Mouse (Mus musculus): ENCODE results near the gene Hsd17b14.
"Not testable (repeated sequence)": the region's sequence is repeated elsewhere in the genome, so short reads cannot be mapped to it uniquely, and the experiment has no call there.

The Hsd17b14 gene

DNA sequence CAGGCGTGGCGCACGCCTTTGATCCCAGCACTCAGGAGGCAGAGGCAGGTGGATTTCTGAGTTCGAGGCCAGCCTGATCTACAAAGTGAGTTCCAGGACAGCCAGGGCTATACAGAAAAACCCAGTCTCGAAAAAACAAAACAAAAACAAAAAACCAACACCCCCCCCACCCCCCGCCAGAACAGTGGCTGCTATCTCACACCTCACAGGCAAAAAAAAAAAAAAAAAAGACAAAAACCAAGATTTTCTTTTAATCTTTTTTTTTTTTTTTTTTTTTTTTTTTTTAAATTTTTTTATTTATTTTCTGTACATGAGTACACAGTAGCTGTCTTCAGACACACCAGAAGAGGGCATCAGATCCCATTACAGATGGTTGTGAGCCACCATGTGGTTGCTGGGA, 27.5 kb upstream of the Hsd17b14 start:
- not testable (repeated sequence) for DNase-seq (ENCODE audit: low read depth in 1 of 2, low spot score in 2 of 2)

DNA sequence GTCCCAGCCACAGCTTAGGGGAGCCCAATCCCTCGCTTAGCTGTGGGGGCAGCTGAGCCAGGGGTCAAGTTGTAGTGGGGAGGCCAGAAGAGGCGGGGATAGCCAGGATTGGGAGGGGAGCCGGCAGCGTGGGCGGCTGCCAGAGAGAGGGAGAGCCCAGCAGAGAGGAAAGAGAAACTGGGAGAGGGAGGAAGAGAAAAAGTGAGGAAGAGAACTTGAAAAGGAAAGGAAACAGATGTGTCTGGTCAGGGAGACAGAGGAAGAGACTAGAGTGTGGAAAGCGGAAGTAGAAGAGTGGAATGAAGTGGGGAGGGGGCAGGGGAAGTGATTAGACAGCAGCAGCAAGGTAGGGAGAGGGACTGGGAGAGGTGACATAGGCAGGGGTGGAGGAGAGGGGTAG, 25.2 kb upstream of the Hsd17b14 start:
- DNase-seq (ENCODE audit: low read depth in 1 of 2, low spot score in 2 of 2), result no peak

DNA sequence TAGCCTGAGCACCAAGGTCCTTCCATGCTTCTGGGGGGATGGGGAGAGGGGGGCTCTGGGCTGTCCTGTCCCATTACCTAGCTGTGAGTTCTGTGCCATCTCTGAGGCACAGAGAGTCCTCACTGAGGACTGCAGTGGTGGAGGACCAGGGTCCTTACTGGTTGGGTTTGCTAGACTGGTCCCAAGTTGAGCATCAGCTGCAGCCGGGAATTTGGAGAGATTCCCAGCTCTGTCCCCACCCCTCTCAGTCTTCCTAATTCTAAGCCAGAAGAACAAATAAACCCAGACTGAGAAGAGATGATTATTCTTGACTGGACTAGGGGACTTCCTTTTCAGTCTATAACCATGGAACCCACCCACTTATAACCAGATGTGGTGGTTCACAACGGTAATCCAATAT, 24.1 kb upstream of the Hsd17b14 start:
- DNase-seq (ENCODE audit: low read depth in 1 of 2, low spot score in 2 of 2), result no peak

DNA sequence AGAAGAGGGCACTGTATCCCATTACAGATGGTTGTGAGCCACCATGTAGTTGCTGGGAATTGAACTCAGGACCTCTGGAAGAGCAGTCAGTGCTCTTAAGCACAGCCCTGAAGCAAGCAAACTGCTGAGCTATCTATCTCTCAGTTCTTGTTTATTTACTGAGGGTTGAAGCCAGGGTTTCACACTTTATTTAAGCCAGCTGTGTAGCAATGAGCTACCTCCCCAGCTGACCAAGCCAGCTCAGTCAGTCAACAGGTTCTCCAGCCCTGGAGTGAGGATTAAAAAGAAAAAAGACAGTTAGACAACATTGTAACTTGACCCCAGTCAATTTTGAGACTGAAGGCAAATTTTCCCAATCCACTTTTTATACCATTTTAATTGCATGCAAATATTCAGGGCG, 19.0 kb upstream of the Hsd17b14 start:
- DNase-seq (ENCODE audit: low read depth in 1 of 2, low spot score in 2 of 2), result no peak

DNA sequence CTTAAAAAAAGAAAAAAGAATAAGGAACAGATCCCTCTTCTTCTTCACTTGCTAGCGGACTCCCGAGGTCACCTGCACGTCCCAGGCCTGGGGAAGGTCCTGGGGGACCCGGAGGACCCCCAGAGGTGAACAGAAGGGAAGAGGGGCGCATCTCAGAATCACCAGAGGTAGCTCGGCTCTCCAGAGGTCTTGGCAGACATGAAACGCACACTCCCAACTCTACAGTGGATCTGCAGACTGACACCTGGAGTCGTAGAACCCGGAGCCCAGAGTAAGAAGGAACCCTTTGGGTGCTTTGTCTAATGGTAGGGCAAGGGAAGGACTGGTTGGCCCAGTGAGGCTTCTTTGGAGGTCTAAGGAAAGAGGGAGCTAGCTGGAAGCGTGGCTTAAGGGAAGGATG, 17.1 kb upstream of the Hsd17b14 start:
- DNase-seq (ENCODE audit: low read depth in 1 of 2, low spot score in 2 of 2), result no peak

DNA sequence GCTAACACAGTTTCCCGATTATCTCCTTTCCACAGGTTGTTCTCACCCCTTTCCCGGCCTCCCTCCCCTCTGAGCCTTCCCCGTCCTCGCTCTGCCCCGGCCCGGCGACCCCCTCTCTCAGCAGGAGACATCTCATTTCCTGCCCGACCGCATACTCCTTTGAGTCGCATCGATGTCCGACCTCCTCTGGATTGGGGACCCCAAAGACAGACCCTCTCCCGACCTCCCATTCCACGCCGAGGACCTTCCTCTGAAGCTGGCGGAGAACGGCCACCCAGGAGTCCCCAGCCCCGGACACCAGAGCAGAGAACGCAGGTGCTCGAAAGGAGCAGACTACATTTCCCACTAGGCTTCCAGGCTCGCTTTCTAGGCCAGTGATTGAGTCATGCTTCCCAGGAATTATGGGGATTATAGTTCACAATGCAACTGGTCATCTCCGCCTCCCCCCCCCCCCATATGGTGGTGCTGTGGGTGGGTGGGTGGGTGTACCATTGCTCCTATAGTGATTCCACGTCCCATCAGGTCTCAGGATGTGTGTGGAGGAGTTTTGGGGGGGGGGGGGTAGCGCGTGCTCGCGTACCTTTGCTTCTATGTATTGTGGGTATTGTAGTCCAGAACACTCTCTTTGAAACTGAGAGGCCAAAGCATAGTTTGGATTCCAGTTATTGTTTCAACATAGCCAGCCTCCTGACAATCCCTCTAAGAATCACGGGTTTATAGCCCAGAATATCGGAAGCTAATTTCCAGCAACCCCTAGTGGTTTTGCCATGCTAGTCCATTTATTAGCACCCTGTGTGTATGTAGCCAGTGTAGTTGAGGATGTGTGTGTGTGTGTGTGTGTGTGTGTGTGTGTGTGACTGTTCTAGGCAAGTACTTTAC, 16.3 kb upstream of the Hsd17b14 start:
- no peak for DNase-seq (ENCODE audit: low read depth in 1 of 2, low spot score in 2 of 2)

DNA sequence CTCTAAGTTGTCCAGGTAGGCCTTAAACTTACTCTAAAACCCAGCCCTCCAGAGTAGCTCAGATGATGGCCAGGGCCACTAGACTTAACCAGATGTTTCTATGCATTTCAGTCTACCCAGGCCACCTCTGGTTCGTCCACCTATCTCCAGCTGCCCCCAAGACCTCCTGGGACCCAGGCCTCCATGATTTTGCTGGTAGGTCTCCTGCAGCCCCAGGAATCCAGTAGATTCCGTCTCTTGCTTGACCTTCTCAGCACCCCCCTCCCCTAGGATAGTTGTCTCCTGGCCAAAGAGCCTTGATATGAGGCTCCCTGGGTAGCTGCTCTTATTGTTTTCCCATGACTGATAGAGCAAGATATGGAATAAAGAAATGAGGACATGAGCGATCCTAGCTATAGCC, 15.6 kb upstream of the Hsd17b14 start:
- DNase-seq (ENCODE audit: low read depth in 1 of 2, low spot score in 2 of 2), result no peak

DNA sequence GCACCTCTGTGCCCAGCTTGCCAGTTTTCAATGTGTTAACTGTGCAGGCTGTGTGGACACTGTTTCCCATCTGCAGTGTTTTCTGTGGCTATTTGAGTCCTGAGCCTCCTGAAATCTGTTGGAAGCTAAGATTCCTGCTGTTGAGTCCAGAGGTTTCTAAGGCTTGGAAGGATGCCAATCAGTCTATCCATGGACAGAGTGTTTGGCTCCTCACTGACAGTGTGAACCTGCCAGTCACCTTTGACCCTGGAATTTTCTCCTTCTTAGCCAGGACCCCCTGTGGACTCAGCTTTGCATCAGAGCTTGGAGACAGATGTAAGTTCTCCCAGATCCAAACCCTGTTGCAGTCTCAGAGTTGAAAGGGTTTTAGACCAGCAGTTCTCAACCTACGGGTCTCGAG, 14.5 kb upstream of the Hsd17b14 start:
- no peak for DNase-seq (ENCODE audit: low read depth in 1 of 2, low spot score in 2 of 2)

DNA sequence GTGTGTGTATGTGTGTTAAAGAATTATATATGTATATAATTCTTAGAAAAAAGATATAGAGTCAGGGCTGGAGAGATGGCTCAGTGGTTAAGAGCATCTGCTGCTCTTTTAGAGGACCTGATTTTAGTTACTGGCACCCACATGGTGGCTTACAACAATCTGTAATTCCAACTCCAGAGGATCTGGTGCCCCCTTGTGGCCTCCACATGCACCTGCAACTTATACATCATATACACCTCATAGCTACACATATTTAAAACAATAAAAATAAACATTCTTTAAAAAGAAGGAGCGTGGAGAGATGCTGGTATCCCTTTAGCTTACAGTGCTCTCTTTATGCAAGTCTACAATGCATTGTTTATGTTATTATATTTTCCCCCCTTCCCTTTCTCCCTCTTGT, 10.2 kb upstream of the Hsd17b14 start:
- no peak for DNase-seq (ENCODE audit: low read depth in 1 of 2, low spot score in 2 of 2)

DNA sequence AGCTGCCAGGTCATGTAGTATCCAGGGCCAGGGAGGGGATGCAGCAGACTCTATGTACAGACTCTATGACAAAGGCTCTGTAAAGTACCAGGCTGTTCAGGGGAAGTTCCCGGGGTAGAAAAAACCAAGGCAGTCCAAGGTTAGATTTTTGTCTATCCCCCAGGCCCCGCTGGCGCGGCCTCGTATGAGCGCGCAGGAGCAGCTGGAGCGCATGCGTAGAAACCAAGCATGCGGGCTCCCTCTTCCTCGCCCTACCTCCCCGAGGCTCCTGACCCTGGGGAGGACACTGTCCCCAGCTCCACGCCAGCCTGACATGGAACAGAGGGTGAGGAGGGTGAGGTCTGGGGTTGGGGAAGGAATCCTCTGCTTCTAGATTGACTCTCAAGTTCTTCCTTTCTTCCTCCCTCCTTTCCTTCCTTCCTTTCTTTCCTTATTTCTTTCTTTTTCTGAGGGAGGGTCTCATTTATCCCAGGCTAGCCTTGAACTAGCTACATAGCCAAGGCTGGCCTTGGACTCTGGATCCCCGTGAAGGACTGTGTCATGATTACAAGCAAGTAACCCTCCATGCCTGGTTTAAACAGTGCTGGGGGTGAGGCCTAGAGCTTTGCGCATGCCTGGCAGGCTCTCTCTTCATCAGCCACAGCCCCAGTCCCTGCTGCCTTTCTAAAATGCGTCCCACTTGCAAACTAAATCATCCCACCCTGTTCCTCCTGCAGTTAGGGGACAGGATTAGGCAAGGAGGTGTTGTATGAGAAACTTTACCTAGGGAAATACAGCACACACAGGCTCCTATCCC, 4.9 kb upstream of the Hsd17b14 start:
- DNase-seq (ENCODE audit: low read depth in 1 of 2, low spot score in 2 of 2), result no peak

DNA sequence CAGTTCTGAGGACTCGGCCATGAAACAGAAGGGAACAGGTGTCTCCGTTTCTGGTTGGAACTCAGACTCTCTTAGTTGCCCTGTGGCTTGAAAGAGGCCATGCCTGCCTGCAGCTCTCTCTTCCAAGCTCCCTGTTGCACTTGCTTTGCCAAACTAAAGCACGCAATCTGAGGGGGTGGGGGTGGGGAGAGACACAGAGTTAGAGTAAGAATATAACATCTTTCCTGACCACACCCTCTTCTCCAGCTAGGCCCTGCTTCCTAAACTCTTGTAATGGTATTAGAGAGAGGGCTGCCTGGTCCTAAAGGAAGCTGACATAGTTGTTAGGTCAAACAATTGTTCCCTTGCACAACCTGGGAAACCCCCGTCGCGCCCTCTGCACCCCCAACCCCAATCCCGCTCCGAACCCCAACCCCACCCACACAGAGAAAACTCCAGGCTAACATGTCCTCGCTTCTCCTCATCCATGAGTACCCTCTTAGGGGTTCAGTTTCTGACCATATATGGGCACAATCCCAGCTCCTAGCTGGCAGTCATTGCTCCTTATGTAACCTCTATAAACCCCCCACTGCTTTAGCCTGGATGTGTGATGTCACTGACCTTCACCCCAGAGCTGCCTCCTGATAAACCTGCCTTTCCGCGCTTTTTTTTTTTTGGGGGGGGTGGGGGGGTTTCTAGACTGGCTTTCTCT, 3.7 kb upstream of the Hsd17b14 start:
- no peak for DNase-seq (ENCODE audit: low read depth in 1 of 2, low spot score in 2 of 2)

DNA sequence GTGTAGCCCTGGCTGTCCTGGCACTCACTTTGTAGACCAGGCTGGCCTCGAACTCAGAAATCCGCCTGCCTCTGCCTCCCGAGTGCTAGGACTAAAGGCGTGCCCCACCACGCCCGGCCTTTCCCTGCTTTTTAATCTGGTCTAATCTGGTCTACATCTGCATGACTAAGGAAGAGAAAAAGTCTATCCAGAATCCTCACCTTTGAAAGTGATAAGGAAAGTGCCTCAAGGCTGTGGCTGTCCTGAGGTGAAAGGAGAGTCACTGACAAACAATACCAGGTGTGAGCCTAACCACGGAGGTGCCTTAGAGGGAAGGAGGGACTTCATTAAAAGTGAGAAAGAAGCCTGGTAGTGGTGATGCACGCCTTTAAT, 3.2 kb upstream of the Hsd17b14 start:
- no peak for DNase-seq (ENCODE audit: low read depth in 1 of 2, low spot score in 2 of 2)

DNA sequence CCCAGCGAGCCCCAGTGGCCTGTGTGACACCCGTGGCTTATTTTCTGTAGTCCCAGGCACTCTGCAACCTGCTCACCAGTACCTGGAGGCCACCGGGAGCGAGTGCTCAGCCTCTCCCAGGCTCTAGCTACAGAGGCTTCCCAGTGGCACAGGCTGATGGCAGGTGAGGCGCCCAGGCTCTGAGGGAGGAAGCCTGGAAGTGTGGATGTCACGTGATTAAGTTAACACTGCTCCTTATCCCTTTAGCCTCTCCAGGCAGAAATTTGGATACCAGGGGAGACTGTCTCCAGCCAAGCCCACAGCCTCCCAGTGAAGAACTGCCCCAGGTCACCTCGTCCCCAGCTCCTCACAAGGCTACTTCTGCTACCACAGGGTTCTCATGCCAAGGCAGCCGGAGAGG, 1.2 kb upstream of the Hsd17b14 start:
- DNase-seq (ENCODE audit: low read depth in 1 of 2, low spot score in 2 of 2), result no peak

DNA sequence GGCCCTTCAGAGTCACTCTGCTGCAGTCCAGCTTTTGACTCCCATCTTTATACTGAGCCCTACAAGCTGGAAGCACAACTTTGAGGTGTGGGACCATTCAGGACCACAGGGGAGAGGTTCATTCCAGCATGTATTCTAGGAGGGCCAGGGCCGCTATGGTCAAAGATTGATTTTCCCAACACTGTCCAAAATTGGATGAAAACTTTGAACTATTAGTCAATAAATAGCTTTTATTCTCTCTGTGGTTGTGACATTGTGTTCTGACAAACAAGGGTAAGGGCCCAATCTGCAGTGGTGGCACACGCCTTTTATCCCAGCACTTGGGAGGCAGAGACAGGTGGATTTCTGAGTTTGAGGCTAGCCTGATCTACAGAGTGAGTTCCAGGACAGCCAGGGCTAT, 703 bp upstream of the Hsd17b14 start:
- no peak for DNase-seq (ENCODE audit: low read depth in 1 of 2, low spot score in 2 of 2)

DNA sequence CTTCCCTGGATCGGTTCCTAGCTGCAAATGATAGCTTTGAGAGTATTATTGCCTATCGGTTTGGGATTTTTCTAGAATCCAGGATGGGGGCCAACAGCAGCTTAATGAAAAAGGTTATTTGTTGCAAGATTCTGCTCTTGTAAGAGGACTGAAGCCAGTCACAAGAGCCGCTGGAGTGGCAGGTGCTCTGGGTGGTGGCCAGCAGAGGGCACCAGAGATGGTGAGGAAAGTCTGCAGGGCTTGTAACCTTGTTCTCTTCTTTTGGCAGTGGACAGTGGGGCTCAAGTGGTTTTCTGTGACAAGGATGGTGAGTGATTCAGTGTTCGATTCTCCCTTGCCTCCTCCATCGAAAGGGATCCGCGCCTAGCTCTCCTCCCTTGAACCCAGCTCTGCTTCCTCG, 1.1 kb downstream of the Hsd17b14 start:
- peak; percentile 41 to 70 for DNase-seq (ENCODE audit: low read depth in 1 of 2, low spot score in 2 of 2)

DNA sequence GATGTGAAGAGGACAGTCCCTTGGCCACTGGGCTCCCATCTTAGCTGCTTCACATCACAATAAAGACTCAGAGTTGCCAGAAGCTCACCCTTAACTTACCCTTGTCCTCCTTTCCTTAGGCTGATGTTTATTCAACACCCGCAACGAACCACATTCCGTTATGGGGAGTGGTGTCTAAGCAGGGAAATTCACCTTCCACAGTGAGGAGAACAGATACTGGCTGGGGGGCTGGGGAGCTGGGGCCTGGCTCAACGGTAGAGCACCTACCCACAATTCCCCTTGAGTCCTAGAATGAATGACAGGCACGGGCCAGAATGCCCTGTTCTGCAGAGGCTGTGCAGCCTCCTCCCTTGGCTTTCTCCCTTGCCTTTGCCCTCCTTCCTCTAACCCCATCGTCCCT, 4.2 kb downstream of the Hsd17b14 start:
- no peak for DNase-seq (ENCODE audit: low read depth in 1 of 2, low spot score in 2 of 2)

DNA sequence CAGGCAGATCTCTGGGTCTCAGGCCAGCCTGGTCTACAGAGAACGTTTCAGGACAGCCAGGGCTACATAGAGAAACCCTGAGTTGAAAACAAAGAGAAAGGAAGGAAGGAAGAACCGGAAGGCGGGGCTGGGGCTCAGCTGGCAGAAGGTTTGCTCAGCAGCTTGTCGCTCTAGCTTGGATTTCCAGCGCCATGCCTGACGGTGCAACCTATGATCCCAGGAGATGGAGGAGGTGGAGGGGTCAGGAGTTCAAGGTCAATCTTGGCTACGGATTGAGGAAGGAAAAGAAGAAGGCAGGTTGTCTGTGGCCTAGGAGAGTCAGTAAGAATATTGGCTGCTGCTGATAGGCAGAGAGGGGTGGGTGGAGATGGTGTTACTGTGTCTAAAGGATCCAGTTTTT, 5.5 kb downstream of the Hsd17b14 start:
- no peak for DNase-seq (ENCODE audit: low read depth in 1 of 2, low spot score in 2 of 2)

DNA sequence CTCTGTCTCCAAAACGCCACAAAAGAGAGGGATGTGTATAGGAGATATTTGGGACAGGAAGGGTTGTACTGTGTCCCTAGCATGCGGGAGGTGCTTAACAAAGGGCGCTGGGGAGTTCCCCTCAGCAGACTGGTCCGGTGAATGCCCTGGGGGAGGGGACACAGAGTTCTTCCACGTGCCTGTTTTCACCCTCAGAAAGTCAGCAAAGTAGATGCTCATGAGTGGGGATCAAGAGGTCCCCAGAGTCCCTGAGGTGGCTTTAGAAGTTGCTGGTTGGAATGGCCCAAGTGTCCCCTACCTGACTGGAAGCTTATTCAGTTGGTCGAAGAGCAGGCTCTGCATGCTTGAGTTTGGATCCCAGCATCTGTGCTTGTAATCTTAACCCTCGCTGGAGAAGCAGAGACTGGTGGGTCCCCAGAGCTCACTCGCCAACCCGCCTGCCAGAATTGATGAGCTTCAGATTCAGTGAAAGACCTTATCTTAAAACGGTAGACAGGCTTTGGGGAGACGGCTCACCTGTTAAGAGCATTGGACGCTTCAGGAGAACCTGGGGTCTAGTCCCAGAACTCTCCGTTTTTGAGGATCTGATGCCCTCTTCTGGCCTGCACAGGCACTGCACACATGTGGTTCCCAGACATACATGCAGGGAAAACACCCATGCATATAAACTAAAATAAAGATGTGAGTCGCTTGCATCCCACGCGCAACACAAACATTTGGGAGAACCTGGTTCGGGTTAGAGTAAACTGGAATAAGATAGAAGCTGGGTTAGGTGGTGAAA, 6.3 kb downstream of the Hsd17b14 start:
- peak in 1 of 2 experiments; percentile 60 for DNase-seq (ENCODE audit: low read depth in 1 of 2, low spot score in 2 of 2)

DNA sequence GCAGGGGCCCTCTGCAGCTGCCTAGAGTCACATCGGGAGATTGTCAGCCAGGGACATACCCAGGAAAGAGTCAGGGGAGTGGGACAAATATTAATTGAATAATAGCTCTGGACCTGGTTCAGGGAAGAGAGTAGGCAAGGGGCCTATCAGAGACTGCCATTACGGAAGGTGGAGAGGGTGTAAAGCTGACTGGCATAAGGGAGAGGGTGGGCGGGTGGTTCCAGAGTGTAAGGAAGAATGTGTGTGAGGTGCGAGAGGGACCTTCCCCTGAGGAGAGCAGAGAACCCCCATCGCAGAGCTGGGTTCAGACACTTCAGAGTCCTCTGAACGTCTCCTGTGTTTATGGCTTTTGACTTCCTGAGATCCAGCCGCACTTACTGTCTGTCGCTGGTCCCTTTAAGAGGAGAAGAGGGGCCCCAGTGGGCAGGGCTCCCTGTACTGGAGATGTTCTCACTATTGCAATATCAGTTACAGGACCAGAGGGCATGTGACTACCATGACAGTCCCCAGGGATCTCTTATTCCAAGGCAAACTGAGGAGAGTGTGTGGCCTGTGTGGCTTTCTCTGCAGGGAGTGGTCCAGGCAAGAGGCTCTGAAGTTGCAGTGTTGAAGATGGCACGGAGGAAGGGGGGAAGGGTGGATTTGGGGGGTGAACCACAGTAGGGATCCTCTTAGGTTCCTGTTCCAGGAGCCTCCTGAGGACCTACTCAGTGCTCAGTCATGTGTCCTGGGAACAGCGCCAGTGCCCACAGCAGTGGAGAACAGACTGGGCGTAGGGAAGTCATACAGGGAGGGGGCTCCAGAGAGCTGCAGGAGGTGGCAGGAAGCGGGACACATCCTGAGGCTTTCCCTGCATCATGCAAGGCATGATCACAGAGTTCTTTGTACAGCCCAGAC, 7.2 kb downstream of the Hsd17b14 start:
- DNase-seq (ENCODE audit: low read depth in 1 of 2, low spot score in 2 of 2), result no peak

DNA sequence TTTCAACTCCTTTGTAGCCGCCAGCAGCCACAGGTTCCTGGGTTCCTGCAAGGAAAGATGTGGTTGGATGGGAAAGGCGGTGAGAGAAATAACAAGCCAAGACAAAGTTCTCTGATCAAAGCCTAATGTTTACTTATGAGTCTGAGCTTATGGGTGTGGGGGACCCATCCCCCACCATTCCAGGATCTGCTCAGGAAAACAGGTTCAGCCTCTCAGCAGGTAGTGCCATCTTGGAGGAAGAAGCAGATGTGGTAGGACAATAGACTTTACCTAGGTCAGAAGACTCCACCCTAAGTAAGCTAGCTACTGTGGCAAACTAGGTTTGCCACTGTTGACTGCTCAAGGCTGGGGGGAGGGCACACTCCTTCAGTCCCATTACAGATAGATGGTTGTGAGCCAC, 10.1 kb downstream of the Hsd17b14 start:
- DNase-seq (ENCODE audit: low read depth in 1 of 2, low spot score in 2 of 2), result no peak

Data from monocyte, adult 2 months (primary cell).